Mouse (Mus musculus) B cell, adult 67 days (primary cell): ENCODE measurements around the gene Atpif1. TPM values are rescaled to one million over a fixed set of nuclear protein-coding genes. Genes with fewer than 3 reads are reported as not detected.

Experiments used
- total RNA-seq, 2 experiments: library from RNA; stranded (reverse); gene quantifications; 4 replicates each; pipeline ENCODE4 v1.2.4; 2023

Atpif1 gene
- total RNA-seq, result 10 to 100 TPM; 61.4 to 65.0 TPM

GRCm38 (mm10) chr4:132532981-132533916 lies at the start of gene Atpif1:
Gene Atpif1 (minus strand): TSS chr4:132533659.

DNA sequence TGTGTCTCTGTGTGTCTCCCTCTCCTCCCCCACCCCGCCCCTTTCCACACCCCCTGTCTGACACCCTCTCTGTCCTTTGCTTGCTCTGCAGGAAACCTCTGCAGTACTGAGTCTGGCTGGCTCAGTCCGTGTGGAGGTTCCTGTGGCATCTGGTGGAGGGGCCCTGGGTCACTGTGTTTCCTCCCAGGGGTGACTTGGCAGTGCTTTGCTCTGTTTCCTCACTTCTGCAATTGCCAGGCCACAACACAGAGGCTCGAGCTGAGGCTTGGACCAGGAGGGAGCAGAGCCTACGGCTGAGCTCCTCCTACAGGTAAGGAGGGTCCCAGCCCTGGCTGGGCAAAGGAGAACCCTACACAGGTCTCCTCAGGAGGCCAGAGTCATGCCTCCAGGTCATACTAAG lies 30.5 kb upstream of the Atpif1 start, which contains the start of gene Ptafr:
Gene Ptafr (plus strand): TSS at position 103 of the 400 bp plus-strand sequence.

DNA sequence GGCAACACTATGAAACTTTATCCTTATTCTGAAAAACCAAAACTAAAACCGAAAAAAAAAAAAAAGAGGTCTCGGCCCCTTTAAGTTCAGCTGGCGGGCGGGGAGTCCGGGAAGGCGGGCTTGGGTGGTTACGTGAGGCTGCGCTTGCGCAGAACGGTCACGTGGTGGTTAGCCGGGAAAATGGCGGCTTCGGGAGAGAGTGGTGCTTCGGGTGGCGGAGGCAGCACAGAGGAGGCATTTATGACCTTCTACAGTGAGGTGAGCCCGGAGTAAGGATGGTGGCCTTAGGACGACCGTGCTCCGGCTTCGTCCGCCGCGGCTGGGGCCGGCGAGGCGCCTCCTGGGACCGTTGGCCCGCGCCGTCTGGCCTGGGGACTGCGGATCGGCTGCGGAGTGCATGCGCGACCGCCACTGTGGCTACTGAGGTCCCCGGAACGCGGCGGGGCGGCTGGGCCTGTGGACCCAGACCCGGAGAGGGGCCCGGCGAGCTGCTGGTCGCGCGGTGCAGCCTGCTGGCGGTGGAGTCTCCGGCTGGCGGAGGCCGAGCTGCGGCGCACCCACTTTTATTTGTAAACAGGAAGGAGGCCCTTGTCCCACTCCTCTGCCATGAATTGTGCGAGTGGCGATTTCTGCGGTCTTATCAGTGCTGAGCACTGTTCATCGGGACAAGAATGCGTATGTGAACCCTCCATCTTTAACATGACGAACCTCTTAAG lies 2.1 kb upstream of the Atpif1 start, which contains the start of gene Dnajc8:
Gene Dnajc8 (plus strand): TSS at position 145 of the 716 bp plus-strand sequence.

GRCm38 (mm10) chr4:132510352-132510798 lies 23.1 kb downstream of the Atpif1 start, which contains the start of gene Sesn2:
Gene Sesn2 (minus strand): TSS chr4:132510501.

Other genes with a start within 250 kb of the Atpif1 start
- gene Rab42, start 230.3 kb downstream of the Atpif1 start, total RNA-seq, result not detected
- 10 to 100 TPM; 42.1 to 56.0 TPM for gene Trnau1ap, start 204.1 kb downstream of the Atpif1 start, total RNA-seq
- 10 to 100 TPM; 17.3 to 18.8 TPM for gene Rcc1, start 180.1 kb downstream of the Atpif1 start, total RNA-seq
- 10 to 100 TPM; 30.4 TPM for gene Phactr4, start 111.2 kb downstream of the Atpif1 start, total RNA-seq
- 10 to 100 TPM in 1 of 2 experiments, 1 to 10 TPM in 1; 9.6 to 14.7 TPM for gene Med18, start 69.7 kb downstream of the Atpif1 start, total RNA-seq
- 10 to 100 TPM in 1 of 2 experiments, 1 to 10 TPM in 1; 7.2 to 10.5 TPM for gene Sesn2, start 23.2 kb downstream of the Atpif1 start, total RNA-seq
- gene Dnajc8, start 1.9 kb upstream of the Atpif1 start, total RNA-seq, result 100 to 1,000 TPM in 1 of 2 experiments, 10 to 100 TPM in 1; 87.1 to 116 TPM
- 1 to 10 TPM; 1.3 to 1.9 TPM for gene Ptafr, start 30.4 kb upstream of the Atpif1 start, total RNA-seq
- gene Eya3, start 105.3 kb upstream of the Atpif1 start, total RNA-seq, result 10 to 100 TPM; 40.7 to 44.9 TPM
- gene Xkr8, start 198.9 kb upstream of the Atpif1 start, total RNA-seq, result 1 to 10 TPM; 2.6 to 4.2 TPM
- gene Smpdl3b, start 223.6 kb upstream of the Atpif1 start, total RNA-seq, result under 1 TPM in 1 of 2 experiments, not detected in 1; 0.26 TPM
- 10 to 100 TPM; 42.3 to 44.5 TPM for gene Rpa2, start 234.7 kb upstream of the Atpif1 start, total RNA-seq